ENCODE assay signal across 26 mouse cellular contexts in genomic region chr5:90877173-90877512, GRCm38 (mm10). TPM values are rescaled to one million over a fixed set of nuclear protein-coding genes. Genes with fewer than 3 reads are reported as not detected.
"Had no signal": no experiment of that assay in that cellular context is flagged by ENCODE, and none has a peak within 500 bp of the region (broad histone marks: within the 10 kb centered on the region; RNA-seq: fewer than 3 reads in every experiment).

No protein-coding gene starts in this region.

- DNase-seq: kidney, adult 11 months; kidney, adult 9 months; kidney, postnatal 25 days; layer of hippocampus, postnatal 36 days; liver, embryonic 13.5 days; lung, embryonic 14.5 days; right cerebral cortex, adult 18-20 months; right cerebral cortex, postnatal 14 days; right cerebral cortex, postnatal 4 days; thymus, adult 2 months; thymus, postnatal 14 days; thymus, postnatal 4 days had no signal

- H3K9me3 ChIP-seq: liver, embryonic 13.5 days; midbrain, embryonic 12.5 days; midbrain, embryonic 15.5 days; neural tube, embryonic 13.5 days had no signal

- H3K9ac ChIP-seq: liver, embryonic 13.5 days; lung, embryonic 14.5 days; midbrain, embryonic 12.5 days; midbrain, embryonic 15.5 days; neural tube, embryonic 13.5 days had no signal

- H3K27ac ChIP-seq: left cerebral cortex, adult 2 months; liver, embryonic 13.5 days; midbrain, embryonic 12.5 days; midbrain, embryonic 15.5 days; neural tube, embryonic 13.5 days; stomach, postnatal 0 days had no signal

- H3K4me2 ChIP-seq: liver, embryonic 13.5 days; lung, embryonic 14.5 days; midbrain, embryonic 12.5 days; midbrain, embryonic 15.5 days; neural tube, embryonic 13.5 days had no signal

- H3K4me1 ChIP-seq: liver, embryonic 13.5 days; midbrain, embryonic 12.5 days; midbrain, embryonic 15.5 days; neural tube, embryonic 13.5 days had no signal

- ATAC-seq: lung, postnatal 0 days; midbrain, embryonic 15.5 days had no signal

- H3K36me3 ChIP-seq: liver, embryonic 13.5 days; midbrain, embryonic 12.5 days; midbrain, embryonic 15.5 days; neural tube, embryonic 13.5 days had no signal

- H3K4me3 ChIP-seq: left cerebral cortex, adult 2 months; liver, embryonic 13.5 days; midbrain, embryonic 12.5 days; midbrain, embryonic 15.5 days; neural tube, embryonic 13.5 days had no signal

- H3K27me3 ChIP-seq: liver, embryonic 13.5 days; midbrain, embryonic 12.5 days; midbrain, embryonic 15.5 days; neural tube, embryonic 13.5 days had no signal

RNA-seq across cellular contexts. Expression of gene Cxcl1, which starts 13.9 kb away (rescaled TPM):
- total RNA-seq: left cerebral cortex, postnatal 36 days; neutrophil, adult 5-6 weeks had no signal
- polyA plus RNA-seq: midbrain, embryonic 12.5 days; neural tube, embryonic 13.5 days had no signal

RNA-seq across cellular contexts. Expression of gene Cxcl2, which starts 26.5 kb away (rescaled TPM):
- total RNA-seq: layer of hippocampus, adult 8-10 months; layer of hippocampus, postnatal 10 days; layer of hippocampus, postnatal 36 days; left cerebral cortex, adult 2 months; left cerebral cortex, postnatal 10 days; left cerebral cortex, postnatal 36 days had no signal
- polyA plus RNA-seq: limb, embryonic 11.5 days; liver, embryonic 13.5 days; liver, embryonic 16.5 days; lung, embryonic 14.5 days; midbrain, embryonic 12.5 days; midbrain, embryonic 15.5 days; neural tube, embryonic 13.5 days; stomach, embryonic 14.5 days had no signal
